In genomic region chr6:76621499-76621898, GRCm38 (mm10) we compare ENCODE assay signal across 19 mouse cellular contexts.
DNase-seq lines count a peak whose midpoint lies in the region; ATAC-seq and TF ChIP-seq lines count a peak whose summit lies in the region.
"Had no signal": no experiment of that assay in that cellular context is flagged by ENCODE, and none has a peak within 500 bp of the region (broad histone marks: within the 10 kb centered on the region; RNA-seq: fewer than 3 reads in every experiment).

No protein-coding gene starts in this region.

- no peaks in the 10 kb centered on the region for H3K36me3 ChIP-seq in lung, embryonic 14.5 days (ENCODE audit: insufficient read depth)
- no peaks in the 10 kb centered on the region for H3K36me3 ChIP-seq in lung, embryonic 16.5 days (ENCODE audit: control insufficient read depth, insufficient read depth, low read length)
- H3K36me3 ChIP-seq: G1E had no signal

- TF ChIP-seq CTCF in lung, embryonic 14.5 days (IDR thresholded peaks at IDR 0.05; ENCODE audit: low read depth): no peak

- H3K4me2 ChIP-seq in lung, embryonic 14.5 days: no peak overlapping the region
- H3K4me2 ChIP-seq in lung, embryonic 16.5 days (ENCODE audit: low read depth, low read length): no peak overlapping the region

- no peak overlapping the region for H3K9ac ChIP-seq in lung, embryonic 14.5 days
- H3K9ac ChIP-seq in lung, embryonic 16.5 days (ENCODE audit: low read length): no peak overlapping the region

- H3K9me3 ChIP-seq in lung, embryonic 14.5 days (ENCODE audit: low read depth, low read length): no peaks in the 10 kb centered on the region
- H3K9me3 ChIP-seq in lung, embryonic 16.5 days (ENCODE audit: control insufficient read depth, low read length): no peaks in the 10 kb centered on the region

- no peaks in the 10 kb centered on the region for H3K4me1 ChIP-seq in lung, embryonic 14.5 days (ENCODE audit: insufficient read depth)
- H3K4me1 ChIP-seq in lung, embryonic 16.5 days (replicated peaks; ENCODE audit: control insufficient read depth, insufficient read depth, low read length): 0 out of 2 replicates have a peak, but pooled peaks cover 2% of the 10 kb centered on the region

- no peak overlapping the region for H3K4me3 ChIP-seq in lung, embryonic 14.5 days (ENCODE audit: low read depth, low read length)
- H3K4me3 ChIP-seq in lung, embryonic 16.5 days (ENCODE audit: low read length): no peak overlapping the region

- 55% methylated on average over 2 of the region's 2 CpGs for WGBS in lung, embryonic 14.5 days
- 44% methylated on average over 2 of the region's 2 CpGs for WGBS in lung, embryonic 16.5 days

- DNase-seq in lung, embryonic 14.5 days: peak; percentile 68
- DNase-seq in lung, adult 18-20 months: no peak
- DNase-seq in lung, postnatal 14 days: no peak
- DNase-seq: adrenal gland, adult 2 months; adrenal gland, adult 8-10 months; adrenal gland, postnatal 10 days; adrenal gland, postnatal 14 days; adrenal gland, postnatal 25 days; adrenal gland, postnatal 36 days; B cell, adult 2 months; cerebellum, adult 11 months; cerebellum, adult 11-12 months; cerebellum, adult 18-20 months had no signal

- peak; percentile 84; the same call in 1 of the 2 replicates for ATAC-seq in lung, embryonic 14.5 days (ENCODE audit: insufficient read depth)
- peak; percentile 66; the same call in 1 of the 2 replicates for ATAC-seq in lung, embryonic 16.5 days (ENCODE audit: low read depth)
- ATAC-seq: activated CD4-positive, CD25-positive, alpha-beta regulatory T cell, adult 4 months; CD4-positive, CD25-positive, alpha-beta regulatory T cell, adult 4 months; Patski had no signal

- H3K27me3 ChIP-seq in lung, embryonic 14.5 days (ENCODE audit: insufficient read depth, low read length): no peaks in the 10 kb centered on the region
- H3K27me3 ChIP-seq in lung, embryonic 16.5 days (ENCODE audit: control insufficient read depth, insufficient read depth, low read depth, low read length): no peaks in the 10 kb centered on the region
- H3K27me3 ChIP-seq: CH12.LX, Patski had no signal

- no peak overlapping the region for H3K27ac ChIP-seq in lung, embryonic 14.5 days (ENCODE audit: low read depth)
- no peak overlapping the region for H3K27ac ChIP-seq in lung, embryonic 16.5 days (ENCODE audit: low read length)
